Mouse (Mus musculus): Measurements from ENCODE around the gene Elmod3. TPM values are rescaled to one million over a fixed set of nuclear protein-coding genes. Genes with fewer than 3 reads are reported as not detected.

Gene Elmod3
- total and polyA plus RNA-seq, 3 experiments: 4.2 to 9.0 (median 7.1) TPM

DNA sequence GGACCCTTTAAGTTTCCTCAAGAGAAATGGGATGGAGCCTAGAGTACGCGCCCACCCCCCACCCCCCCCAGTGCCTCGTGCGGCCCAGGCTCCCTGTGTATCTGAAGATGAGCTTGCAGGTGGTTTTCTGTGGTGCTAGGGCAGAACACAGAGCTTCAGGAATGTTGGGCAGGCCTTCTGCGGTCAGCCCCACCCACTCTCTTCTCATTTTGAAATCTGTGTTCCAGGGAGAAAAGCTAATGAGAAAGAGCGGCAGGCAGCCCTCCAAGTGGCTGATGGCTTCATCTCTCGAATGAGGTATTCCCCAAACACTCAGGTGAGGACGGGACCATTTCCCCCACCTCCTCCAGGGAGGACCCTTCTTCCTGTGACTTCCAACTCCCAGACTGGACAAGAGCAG, 37.4 kb downstream of the Elmod3 start:
- TF ChIP-seq JUN (IDR thresholded peaks at IDR 0.05; ENCODE audit: insufficient read depth, low read depth, low read length) (no peak), ETS1 (conservative IDR thresholded peaks at IDR 0.05; ENCODE audit: low read depth, low read length) (no peak), CHD2 (IDR thresholded peaks at IDR 0.05; ENCODE audit: low read length) (no peak), IRF4 (IDR thresholded peaks at IDR 0.05; ENCODE audit: low read depth, low read length) (no peak), NRF1 (IDR thresholded peaks at IDR 0.05; ENCODE audit: low read depth, low read length) (no peak), GABPA (IDR thresholded peaks at IDR 0.05; ENCODE audit: insufficient replicate concordance, low read depth, low read length) (no peak), USF1 (IDR thresholded peaks at IDR 0.05; ENCODE audit: low read depth, low read length) (no peak), MXI1 (IDR thresholded peaks at IDR 0.05; ENCODE audit: low read depth, low read length) (no peak)

GRCm38 (mm10) chr6:72553079-72553412, 45.2 kb downstream of the Elmod3 start:
- Histone ChIP-seq H3K79me2 (replicated peaks; ENCODE audit: control insufficient read depth, extremely low read depth, insufficient read depth, poor library complexity, severe bottlenecking) (peaks cover 14% of the 10 kb centered on the region), H3K27ac (ENCODE audit: insufficient read depth, low read depth) (no peak overlapping the region; the same call in 1 of the 2 replicates), H3K36me3 (replicated peaks in 1 of 2; ENCODE audit: control insufficient read depth in 1 of 2, insufficient read depth in 1 of 2, low read length in 1 of 2) (peaks cover 18 to 31% of the 10 kb centered on the region in 2 experiments), H3K27me3 (replicated peaks) (no peaks in the 10 kb centered on the region), H3K4me2 (ENCODE audit: insufficient read depth, low read depth, poor library complexity, severe bottlenecking) (peak overlapping the region; percentile 73), H3K4me1 (ENCODE audit: control insufficient read depth in 1 of 2, insufficient read depth in 2 of 2) (peaks cover 11 to 35% of the 10 kb centered on the region in 2 experiments), H3K9ac (ENCODE audit: insufficient read depth, low read depth) (peak overlapping the region; percentile 41), H3K9me3 (replicated peaks; ENCODE audit: low read length) (no peaks in the 10 kb centered on the region), H3K4me3 (replicated peaks in 1 of 3; ENCODE audit: low read depth in 2 of 3, low read length in 2 of 3, poor library complexity in 1 of 3) (peak overlapping the region; percentile 47 to 54 (median 49))
- in situ Hi-C loops (cut with MboI; ENCODE audit: low pct_ligation_motif_present, low pct_unique_long_range_greater_than_20kb, low sequenced_read_pairs) (no loop called here), dilution Hi-C loops (cut with MboI; ENCODE audit: extremely low pct_ligation_motif_present, extremely low pct_unique_long_range_greater_than_20kb, low sequenced_read_pairs) (no loop called here)
- DNase-seq (ENCODE audit: extremely low read depth): no peak
- peak; percentile 58; the same call in 1 of the 2 replicates for TF ChIP-seq MXI1 (IDR thresholded peaks at IDR 0.05; ENCODE audit: low read depth, low read length)
- TF ChIP-seq JUND (conservative IDR thresholded peaks at IDR 0.05; ENCODE audit: low read depth, low read length): no peak
- TF ChIP-seq KAT2A (IDR thresholded peaks at IDR 0.05; ENCODE audit: insufficient replicate concordance, low read length): no peak
- 0 out of 2 replicates have a peak, but pooled peaks have one; percentile 36 for TF ChIP-seq CHD2 (IDR thresholded peaks at IDR 0.05; ENCODE audit: low read length)
- no peak for TF ChIP-seq ZKSCAN1 (IDR thresholded peaks at IDR 0.05; ENCODE audit: borderline replicate concordance, low read depth, low read length)
- 0 out of 2 replicates have a peak, but pooled peaks have one; percentile 2 for TF ChIP-seq IRF4 (IDR thresholded peaks at IDR 0.05; ENCODE audit: low read depth, low read length)
- TF ChIP-seq USF2 (conservative IDR thresholded peaks at IDR 0.05; ENCODE audit: low read depth, low read length): no peak
- no peak; the same call in 1 of the 2 replicates for TF ChIP-seq BHLHE40 (IDR thresholded peaks at IDR 0.05; ENCODE audit: low read depth, low read length)
- TF ChIP-seq ETS1 (conservative IDR thresholded peaks at IDR 0.05; ENCODE audit: low read depth, low read length): 0 out of 2 replicates have a peak, but pooled peaks have one; percentile 1

More for the DNA sequence above, 37.4 kb downstream of the Elmod3 start:
- Histone ChIP-seq H3K4me1 (ENCODE audit: control insufficient read depth in 1 of 2, insufficient read depth in 2 of 2) (peaks cover 0 to 5% of the 10 kb centered on the region in 2 experiments; a peak in 1 of 4 replicates), H3K9me3 (replicated peaks; ENCODE audit: low read length) (no peaks in the 10 kb centered on the region), H3K27ac (ENCODE audit: insufficient read depth, low read depth) (no peak overlapping the region), H3K79me2 (replicated peaks; ENCODE audit: control insufficient read depth, extremely low read depth, insufficient read depth, poor library complexity, severe bottlenecking) (no peaks in the 10 kb centered on the region), H3K27me3 (replicated peaks) (no peaks in the 10 kb centered on the region), H3K9ac (ENCODE audit: insufficient read depth, low read depth) (no peak overlapping the region), H3K4me3 (replicated peaks in 1 of 3; ENCODE audit: low read depth in 2 of 3, low read length in 2 of 3, poor library complexity in 1 of 3) (no peak overlapping the region), H3K36me3 (replicated peaks in 1 of 2; ENCODE audit: control insufficient read depth in 1 of 2, insufficient read depth in 1 of 2, low read length in 1 of 2) (peaks cover 52 to 77% of the 10 kb centered on the region in 2 experiments), H3K4me2 (ENCODE audit: insufficient read depth, low read depth, poor library complexity, severe bottlenecking) (no peak overlapping the region)
- in situ Hi-C loops (cut with MboI; ENCODE audit: low pct_ligation_motif_present, low pct_unique_long_range_greater_than_20kb, low sequenced_read_pairs): no loop called here
- no peak for DNase-seq (ENCODE audit: extremely low read depth)
- dilution Hi-C loops (cut with MboI; ENCODE audit: extremely low pct_ligation_motif_present, extremely low pct_unique_long_range_greater_than_20kb, low sequenced_read_pairs): no loop called here
